Mouse (Mus musculus) cerebellum, adult 9-10 months (tissue): Measurements from ENCODE around the gene Lrrn4cl.
"Not testable (repeated sequence)": the region's sequence is repeated elsewhere in the genome, so short reads cannot be mapped to it uniquely, and the experiment has no call there.

ENCODE experiments used
- DNase-seq: peaks from one replicate; pipeline ENCODE4 v3.0.0; 2022

Gene Lrrn4cl

GRCm38 (mm10) chr19:8886916-8887584, 36.5 kb downstream of the Lrrn4cl start:
- DNase-seq, result no peak

DNA sequence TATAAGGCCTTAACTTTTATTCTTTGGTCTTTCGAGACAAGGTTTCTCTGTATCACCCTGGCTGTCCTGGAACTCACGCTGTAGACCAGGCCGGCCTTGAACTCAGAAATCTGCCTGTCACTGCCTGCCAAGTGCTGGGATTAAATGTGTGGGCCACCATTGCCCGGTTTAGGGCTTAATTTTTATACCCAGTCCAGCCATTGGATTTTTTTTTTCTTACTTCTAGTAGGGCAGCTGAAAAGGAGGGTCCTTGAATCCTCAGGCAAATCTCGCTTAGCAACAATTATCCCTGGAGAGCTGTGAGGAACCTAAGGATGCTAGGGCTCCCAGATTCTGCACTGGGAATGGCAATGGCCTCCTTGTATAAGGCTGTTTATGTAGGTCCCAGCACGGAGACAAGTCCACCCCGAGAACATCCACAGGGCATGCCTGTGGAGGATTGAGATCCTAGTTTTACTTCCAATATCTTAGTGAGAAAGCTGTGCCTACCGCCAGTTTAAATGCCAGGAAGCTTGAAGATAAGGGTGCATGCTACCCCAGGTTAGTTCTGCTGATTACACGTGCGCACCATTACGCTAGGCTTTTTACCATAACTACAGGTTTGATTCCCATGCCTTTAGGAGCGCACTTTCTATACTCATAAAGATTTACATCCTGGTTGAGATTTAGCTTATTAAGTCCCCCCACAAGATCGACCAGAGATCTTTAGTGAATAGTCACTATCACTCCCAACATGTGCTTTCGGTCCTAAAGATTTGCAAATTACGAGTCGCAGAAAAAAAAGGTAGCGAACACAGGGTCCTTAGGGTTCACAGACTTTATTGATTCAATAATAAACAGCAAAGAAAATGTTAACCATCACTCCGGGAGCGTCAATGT, 37.3 kb downstream of the Lrrn4cl start:
- DNase-seq, result no peak

- peak; percentile 93 for DNase-seq
Measured at GRCm38 (mm10) chr19:8888511-8889385, 38.2 kb downstream of the Lrrn4cl start, which contains the start of the genes 1810009A15Rik and Gm49416. 1810009A15Rik (plus strand) TSS chr19:8888853. Gm49416 (plus strand) TSS chr19:8888926.

GRCm38 (mm10) chr19:8892829-8893766, 42.5 kb downstream of the Lrrn4cl start, which contains the start of gene Ints5:
Ints5 (plus strand) TSS chr19:8893005.
- DNase-seq, result peak; percentile 84

DNA sequence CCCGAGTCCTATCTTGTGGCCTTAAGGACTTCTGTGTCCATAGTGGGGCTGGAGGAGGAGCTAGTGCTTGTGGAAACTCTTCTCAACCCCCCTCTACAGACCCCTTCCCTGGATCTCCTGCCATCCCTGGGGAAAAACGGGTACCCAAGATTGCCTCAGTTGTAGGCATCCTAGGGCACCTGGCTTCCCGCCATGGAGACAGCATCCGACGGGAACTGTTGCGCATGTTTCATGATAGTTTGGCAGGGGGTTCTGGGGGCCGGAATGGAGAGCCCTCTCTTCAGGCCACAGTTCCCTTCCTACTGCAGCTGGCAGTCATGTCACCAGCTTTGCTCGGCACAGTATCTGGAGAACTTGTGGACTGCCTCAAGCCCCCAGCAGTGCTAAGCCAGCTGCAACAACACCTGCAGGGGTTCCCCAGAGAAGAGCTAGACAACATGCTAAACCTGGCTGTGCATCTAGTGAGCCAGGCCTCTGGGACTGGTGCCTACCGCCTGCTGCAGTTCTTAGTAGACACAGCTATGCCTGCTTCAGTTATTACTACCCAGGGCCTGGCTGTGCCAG, 44.9 kb downstream of the Lrrn4cl start:
- peak; percentile 49 for DNase-seq

DNA sequence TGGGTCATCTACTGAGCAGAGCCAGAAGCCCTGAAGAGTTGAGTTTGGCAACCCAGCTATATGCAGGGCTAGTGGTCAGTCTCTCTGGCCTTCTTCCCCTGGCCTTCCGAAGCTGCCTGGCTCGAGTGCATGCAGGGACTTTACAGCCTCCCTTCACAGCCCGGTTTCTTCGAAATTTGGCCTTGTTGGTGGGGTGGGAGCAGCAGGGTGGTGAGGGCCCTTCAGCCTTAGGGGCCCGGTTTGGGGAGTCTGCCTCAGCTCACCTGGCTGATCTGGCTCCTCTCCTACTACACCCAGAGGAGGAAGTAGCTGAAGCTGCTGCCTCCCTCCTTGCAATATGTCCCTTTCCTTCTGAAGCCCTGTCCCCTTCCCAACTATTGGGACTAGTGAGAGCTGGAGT, 45.7 kb downstream of the Lrrn4cl start:
- DNase-seq, result not testable (repeated sequence)

GRCm38 (mm10) chr19:8897211-8897864, 46.8 kb downstream of the Lrrn4cl start:
- not testable (repeated sequence) for DNase-seq

DNA sequence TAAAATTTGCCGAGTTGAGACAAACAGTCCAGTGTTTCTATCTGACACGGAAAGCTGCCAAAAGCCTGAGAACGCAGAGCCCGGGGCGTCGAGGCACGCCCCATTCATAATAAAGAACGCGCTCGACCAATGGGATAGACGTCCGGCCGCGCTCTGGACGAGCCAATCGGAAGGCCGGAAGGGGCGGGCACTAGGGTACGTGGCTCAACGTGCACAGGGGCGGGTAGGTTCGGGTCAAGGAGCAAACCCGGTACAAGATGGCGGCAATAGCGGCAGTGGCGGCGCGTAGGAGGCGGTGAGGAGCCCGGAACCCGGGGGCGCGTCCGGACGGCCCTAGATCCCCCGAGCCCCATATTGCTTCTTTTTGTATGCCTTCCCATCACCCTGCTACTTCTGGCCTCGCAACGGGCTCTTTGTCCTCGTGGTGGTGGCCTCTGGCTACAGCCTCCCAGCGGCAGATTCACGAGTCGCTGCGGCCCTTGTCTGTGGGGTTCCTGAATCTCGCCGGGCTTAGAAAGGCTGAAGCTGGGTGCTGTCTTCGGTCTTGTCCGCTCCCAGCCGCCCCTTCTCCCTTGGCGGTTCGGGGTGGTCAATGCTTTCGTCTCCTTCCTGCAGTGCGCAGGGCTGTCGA, 47.4 kb downstream of the Lrrn4cl start, which contains the start of gene Ganab:
Ganab (plus strand) TSS at position 207 of the 631 bp plus-strand sequence.
- DNase-seq, result peak; percentile 94

DNA sequence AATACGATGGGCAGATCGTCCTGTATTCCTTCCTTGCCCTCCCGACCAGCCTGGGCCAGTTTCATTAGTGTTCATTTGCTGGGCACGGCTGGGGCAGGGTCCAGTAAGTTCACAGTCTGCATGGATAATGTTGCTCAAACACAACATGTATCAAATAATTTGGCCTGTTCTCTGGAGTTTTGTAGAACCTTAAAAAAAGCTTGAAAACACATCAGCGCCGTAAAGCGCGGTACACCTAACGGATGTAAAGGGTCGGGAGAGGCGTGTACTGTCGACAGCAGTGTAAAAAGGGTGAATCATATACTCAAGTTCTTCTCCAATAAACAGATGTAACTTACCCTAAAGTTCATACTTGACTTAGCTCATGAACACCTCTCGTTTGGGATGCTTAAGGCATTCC, 48.0 kb downstream of the Lrrn4cl start:
- DNase-seq, result peak; percentile 45

- DNase-seq, result peak; percentile 46
Measured at GRCm38 (mm10) chr19:8899079-8899478, 48.5 kb downstream of the Lrrn4cl start.

- DNase-seq, result no peak
Measured at GRCm38 (mm10) chr19:8903412-8903811, 52.8 kb downstream of the Lrrn4cl start.
